Mouse (Mus musculus): ENCODE results near the gene Cyp2c68.
"Not testable (repeated sequence)": the region's sequence is repeated elsewhere in the genome, so short reads cannot be mapped to it uniquely, and the experiment has no call there.

Gene Cyp2c68

DNA sequence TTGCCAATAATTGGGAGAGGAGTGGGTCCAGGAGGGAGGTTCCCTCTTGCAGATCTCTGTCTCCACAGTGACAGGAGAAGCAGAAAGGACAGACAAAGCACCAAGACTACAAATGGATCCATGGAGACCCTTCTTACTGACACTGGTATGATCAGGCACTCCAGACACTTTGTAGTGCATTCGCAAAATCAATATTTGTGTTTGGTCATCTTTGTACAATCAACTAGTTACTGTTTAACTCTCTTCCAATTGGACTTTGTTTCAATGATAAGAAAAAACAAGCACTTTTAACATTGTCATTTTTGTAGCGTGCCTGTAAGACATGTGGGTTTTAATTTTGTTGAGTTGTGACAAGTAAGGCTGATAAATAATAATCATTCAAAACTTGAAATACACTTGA lies at the start of gene Cyp2c68:
Gene Cyp2c68, minus strand, starts transcription at position 135 of the 400 bp plus-strand sequence.
- in situ Hi-C loops (cut with MseI, MboI), result no loop called here

- in situ Hi-C loops (cut with MseI, MboI), result not testable (repeated sequence)
Measured at GRCm38 (mm10) chr19:39785458-39785857, 44.6 kb upstream of the Cyp2c68 start.

DNA sequence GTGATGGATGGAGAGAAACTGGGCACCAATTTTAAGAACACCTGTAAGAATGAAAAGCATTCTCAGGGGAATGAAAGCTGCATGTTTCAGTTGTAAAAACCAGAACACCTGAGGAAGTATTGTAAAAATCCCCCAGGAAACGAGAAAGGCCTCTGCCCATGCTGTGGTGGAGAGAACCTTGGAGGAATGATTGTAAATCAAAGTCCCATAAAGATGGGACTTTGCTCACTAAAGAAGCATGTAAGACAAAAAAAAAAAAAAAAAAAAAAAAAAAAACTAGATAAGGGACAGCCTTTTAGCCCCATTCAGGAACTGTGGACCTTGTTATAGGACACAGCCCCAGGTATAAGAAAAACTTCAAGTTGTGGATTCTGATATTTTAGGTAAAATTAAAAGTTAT lies 4.5 kb upstream of the Cyp2c68 start:
- in situ Hi-C loops (cut with MseI, MboI), result no loop called here

DNA sequence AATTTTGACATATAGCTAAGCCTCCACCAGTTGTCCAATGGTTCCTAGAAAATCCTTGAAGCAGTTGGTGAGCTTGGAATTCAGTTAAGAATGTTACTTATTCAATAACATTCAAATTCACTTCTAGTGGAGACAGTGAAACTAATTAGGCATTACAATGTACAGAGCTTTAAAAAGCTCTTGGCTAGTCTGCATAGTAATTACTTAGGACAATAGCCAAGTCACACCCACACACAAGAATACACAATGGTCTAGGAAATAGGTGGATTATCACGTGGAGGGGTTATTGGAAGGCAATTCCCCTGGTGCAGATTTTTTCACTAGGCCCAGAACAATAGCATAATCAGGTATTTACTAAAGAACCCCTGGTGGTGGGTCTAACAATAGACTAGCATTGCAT lies 3.5 kb upstream of the Cyp2c68 start:
- in situ Hi-C loops (cut with MseI, MboI), result not testable (repeated sequence)

DNA sequence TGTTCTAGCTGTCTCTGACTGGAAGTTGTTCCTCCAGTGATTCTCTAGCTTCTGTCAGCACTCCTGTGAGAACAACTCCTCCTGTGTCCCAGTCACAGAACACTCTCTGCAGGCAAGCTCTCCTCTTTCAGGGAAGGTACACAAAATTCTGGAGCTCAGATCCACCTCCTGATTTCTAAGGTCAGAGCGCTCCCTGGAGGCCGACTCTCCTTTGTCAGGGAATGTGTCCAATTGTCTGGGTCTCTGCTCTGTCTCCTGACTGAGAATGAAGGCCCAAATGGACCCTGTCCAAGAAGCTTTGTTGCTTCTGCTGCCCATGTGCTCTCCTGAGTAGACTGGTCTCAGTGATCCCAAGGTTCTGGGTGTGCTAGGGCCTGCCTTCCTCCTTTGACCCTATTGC lies 29.7 kb downstream of the Cyp2c68 start:
- in situ Hi-C loops (cut with MseI, MboI), result not testable (repeated sequence)

- in situ Hi-C loops (cut with MseI, MboI), result not testable (repeated sequence)
Measured at GRCm38 (mm10) chr19:39665650-39666049, 75.2 kb downstream of the Cyp2c68 start.

DNA sequence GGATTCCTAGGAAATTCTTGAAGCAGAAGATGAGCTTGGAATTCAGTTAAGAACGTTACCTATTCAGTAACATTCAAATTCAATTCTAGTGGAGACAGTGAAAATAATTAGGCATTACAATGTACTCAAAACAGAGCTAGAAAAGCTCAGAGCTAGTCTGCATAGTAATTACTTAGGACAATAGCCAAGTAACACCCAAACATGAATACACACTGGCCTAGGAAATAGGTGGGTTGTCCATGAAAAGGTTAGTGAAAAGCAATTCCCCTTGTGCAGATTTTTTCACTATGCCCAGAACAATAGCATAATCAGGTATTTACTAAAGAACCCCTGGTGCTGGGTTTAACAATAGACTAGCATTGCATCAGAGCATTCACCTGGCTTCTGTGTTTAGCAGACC lies 88.5 kb downstream of the Cyp2c68 start:
- in situ Hi-C loops (cut with MseI, MboI), result no loop called here

DNA sequence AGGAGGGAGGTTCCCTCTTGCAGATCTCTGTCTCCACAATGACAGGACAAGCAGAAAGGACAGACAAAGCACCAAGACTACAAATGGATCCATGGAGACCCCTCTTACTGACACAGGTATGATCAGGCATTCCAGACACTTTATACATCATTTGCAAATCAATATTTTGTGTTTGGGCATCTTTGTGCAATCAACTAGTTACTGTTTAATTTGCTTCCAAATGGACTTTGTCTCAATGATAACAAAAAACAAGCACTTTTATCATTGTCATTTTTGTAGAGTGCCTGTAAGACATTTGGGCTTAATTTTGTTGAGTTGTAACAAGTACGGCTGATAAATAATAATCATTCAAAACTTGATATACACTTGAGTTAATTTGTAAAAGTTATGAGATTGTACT lies 91.9 kb downstream of the Cyp2c68 start, which contains the start of gene Cyp2c67:
Gene Cyp2c67, minus strand, starts transcription at position 114 of the 400 bp plus-strand sequence.
- in situ Hi-C loops (cut with MseI, MboI), result no loop called here

DNA sequence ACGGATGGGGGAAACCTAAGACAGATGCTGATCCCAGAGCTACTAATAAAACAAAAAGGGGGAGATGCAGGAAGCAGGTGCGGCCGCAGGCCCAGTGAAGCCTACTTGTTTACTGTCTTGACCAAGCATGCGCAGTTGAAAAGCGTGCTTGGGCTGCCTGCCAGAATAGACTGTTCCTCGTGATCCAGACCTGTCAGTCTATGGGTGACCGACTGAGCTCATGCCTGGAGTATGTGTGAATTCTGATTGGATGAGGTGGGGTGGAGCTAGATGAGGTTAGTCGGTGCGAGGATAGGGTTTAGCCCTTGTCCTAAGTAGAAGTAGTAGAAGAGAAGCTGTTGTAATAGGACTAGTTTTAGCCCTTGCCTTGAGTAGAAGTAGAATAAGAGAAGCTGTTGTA lies 93.3 kb downstream of the Cyp2c68 start:
- in situ Hi-C loops (cut with MseI, MboI), result no loop called here

DNA sequence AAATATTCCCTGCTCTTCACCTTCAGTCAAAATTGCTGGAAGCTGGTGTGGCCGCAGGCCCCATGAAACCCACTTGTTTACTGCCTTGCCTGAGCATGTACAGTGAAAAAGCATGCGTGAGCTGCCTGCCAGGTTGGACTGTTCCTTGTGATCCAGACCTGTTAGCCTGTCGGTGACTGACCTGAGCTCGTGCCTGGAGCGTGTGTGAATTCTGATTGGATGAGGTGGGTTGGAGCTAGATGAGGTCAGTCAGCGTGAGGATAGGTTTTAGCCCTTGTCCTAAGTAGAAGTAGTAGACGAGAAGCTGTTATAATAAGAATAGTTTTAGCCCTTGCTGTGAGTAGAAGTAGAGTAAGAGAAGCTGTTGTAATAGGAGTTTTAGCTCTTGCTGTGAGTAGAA lies 96.3 kb downstream of the Cyp2c68 start:
- in situ Hi-C loops (cut with MseI, MboI), result not testable (repeated sequence)
